Mouse (Mus musculus) megakaryocyte, embryonic 14.5 days (primary cell): ENCODE data around the gene Rbks. TPM values are rescaled to one million over a fixed set of nuclear protein-coding genes. Genes with fewer than 3 reads are reported as not detected.

Experiments used
- H3K27me3 ChIP-seq: replicated peaks from 2 replicates; pipeline ENCODE3; 2012; ENCODE audit warnings: inconsistent platforms
- H3K36me3 ChIP-seq: replicated peaks from 2 replicates; pipeline ENCODE3; 2012; ENCODE audit warnings: low read length, inconsistent platforms, mixed read lengths
- H3K4me1 ChIP-seq: 2 replicates; pipeline ENCODE4 v1.6.1; 2012; ENCODE audit warnings: inconsistent platforms
- H3K4me3 ChIP-seq: replicated peaks from 2 replicates; pipeline ENCODE3; 2012; ENCODE audit warnings: moderate library complexity, mild to moderate bottlenecking, inconsistent platforms
- H3K9me3 ChIP-seq: 2 replicates; pipeline ENCODE4 v1.6.1; 2012; ENCODE audit warnings: inconsistent platforms
- FLI1 ChIP-seq: IDR thresholded peaks from 2 replicates; pipeline ENCODE4 v1.6.1; 2012; ENCODE audit warnings: low read length, inconsistent platforms, mixed read lengths
- GATA1 ChIP-seq: IDR thresholded peaks from 3 replicates; pipeline ENCODE4 v1.6.1; 2012; ENCODE audit warnings: mixed read lengths, low read length, inconsistent platforms, borderline replicate concordance
- polyA plus RNA-seq: library from polyadenylated mRNA; stranded (reverse); fragments of >175 nt; gene quantifications from 2 replicates; pipeline ENCODE4 v1.2.3, GENCODE M21; 2012; ENCODE audit warnings: low replicate concordance; ENCODE audit not compliant: insufficient read depth

Rbks gene
- polyA plus RNA-seq, 1 experiment = 7.9 TPM

GRCm38 (mm10) chr5:31678000-31678399 is 19.4 kb downstream of the Rbks start:
- Histone ChIP-seq H3K4me3 (no peak overlapping the region), H3K9me3 (peaks cover 10% of the 10 kb centered on the region), H3K36me3 (peaks cover 58% of the 10 kb centered on the region), H3K4me1 (peaks cover 9% of the 10 kb centered on the region), H3K27me3 (no peaks in the 10 kb centered on the region)
- no peak for TF ChIP-seq FLI1
- TF ChIP-seq GATA1 = no peak

- Histone ChIP-seq H3K4me1 (peaks cover 3% of the 10 kb centered on the region; the same call in 1 of the 2 replicates), H3K27me3 (no peaks in the 10 kb centered on the region), H3K36me3 (peaks cover 56% of the 10 kb centered on the region), H3K9me3 (no peaks in the 10 kb centered on the region), H3K4me3 (no peak overlapping the region)
- no peak for TF ChIP-seq FLI1
- TF ChIP-seq GATA1 = no peak
Observed at GRCm38 (mm10) chr5:31673431-31673830, 24.0 kb downstream of the Rbks start.

- Histone ChIP-seq H3K4me3 (no peak overlapping the region), H3K36me3 (peaks cover 66% of the 10 kb centered on the region)
- TF ChIP-seq FLI1 = no peak
- no peak for TF ChIP-seq GATA1
Observed at GRCm38 (mm10) chr5:31671137-31671536, 26.3 kb downstream of the Rbks start.

GRCm38 (mm10) chr5:31669984-31670383 is 27.4 kb downstream of the Rbks start:
- H3K27me3 ChIP-seq = no peaks in the 10 kb centered on the region
- H3K9me3 ChIP-seq = no peaks in the 10 kb centered on the region
- H3K4me3 ChIP-seq = no peak overlapping the region
- TF ChIP-seq GATA1 (no peak), FLI1 (no peak)
- H3K4me1 ChIP-seq = peaks cover 3% of the 10 kb centered on the region; the same call in 1 of the 2 replicates
- H3K36me3 ChIP-seq = peaks cover 70% of the 10 kb centered on the region

More at GRCm38 (mm10) chr5:31671137-31671536, 26.3 kb downstream of the Rbks start:
- no peaks in the 10 kb centered on the region for H3K9me3 ChIP-seq
- H3K27me3 ChIP-seq = no peaks in the 10 kb centered on the region
- H3K4me1 ChIP-seq = peaks cover 3% of the 10 kb centered on the region; the same call in 1 of the 2 replicates

GRCm38 (mm10) chr5:31668325-31668968 is 29.0 kb downstream of the Rbks start:
- TF ChIP-seq FLI1 = no peak
- no peak for TF ChIP-seq GATA1
- H3K9me3 ChIP-seq = no peaks in the 10 kb centered on the region
- H3K4me1 ChIP-seq = peaks cover 3% of the 10 kb centered on the region; the same call in 1 of the 2 replicates
- peaks cover 81% of the 10 kb centered on the region for H3K36me3 ChIP-seq
- no peak overlapping the region for H3K4me3 ChIP-seq
- no peaks in the 10 kb centered on the region for H3K27me3 ChIP-seq

- peaks cover 72% of the 10 kb centered on the region for H3K36me3 ChIP-seq
- H3K9me3 ChIP-seq = no peaks in the 10 kb centered on the region
- H3K4me3 ChIP-seq = no peak overlapping the region
- no peaks in the 10 kb centered on the region for H3K27me3 ChIP-seq
- H3K4me1 ChIP-seq = peaks cover 3% of the 10 kb centered on the region; the same call in 1 of the 2 replicates
- TF ChIP-seq FLI1 = no peak
- no peak for TF ChIP-seq GATA1
Observed at GRCm38 (mm10) chr5:31666176-31666575, 31.3 kb downstream of the Rbks start.

GRCm38 (mm10) chr5:31655688-31656190 is 41.7 kb downstream of the Rbks start:
- H3K9me3 ChIP-seq = peaks cover 12% of the 10 kb centered on the region
- no peaks in the 10 kb centered on the region for H3K27me3 ChIP-seq
- H3K36me3 ChIP-seq = peaks cover 89% of the 10 kb centered on the region
- TF ChIP-seq GATA1 (no peak), FLI1 (no peak)
- no peak overlapping the region for H3K4me3 ChIP-seq
- no peaks in the 10 kb centered on the region for H3K4me1 ChIP-seq

- peaks cover 12% of the 10 kb centered on the region for H3K9me3 ChIP-seq
- no peak overlapping the region for H3K4me3 ChIP-seq
- peaks cover 94% of the 10 kb centered on the region for H3K36me3 ChIP-seq
- H3K4me1 ChIP-seq = peaks cover 9% of the 10 kb centered on the region
- TF ChIP-seq FLI1 = no peak
- no peaks in the 10 kb centered on the region for H3K27me3 ChIP-seq
Observed at GRCm38 (mm10) chr5:31650518-31651288, 46.7 kb downstream of the Rbks start.

- no peak overlapping the region for H3K4me3 ChIP-seq
- no peaks in the 10 kb centered on the region for H3K27me3 ChIP-seq
- H3K9me3 ChIP-seq = no peaks in the 10 kb centered on the region
- TF ChIP-seq GATA1 = no peak
- no peak for TF ChIP-seq FLI1
- peaks cover 89% of the 10 kb centered on the region for H3K36me3 ChIP-seq
- H3K4me1 ChIP-seq = peaks cover 21% of the 10 kb centered on the region
Observed at GRCm38 (mm10) chr5:31647327-31647726, 50.1 kb downstream of the Rbks start.

- Histone ChIP-seq H3K9me3 (no peaks in the 10 kb centered on the region), H3K36me3 (peaks cover 91% of the 10 kb centered on the region), H3K4me1 (peaks cover 21% of the 10 kb centered on the region), H3K27me3 (no peaks in the 10 kb centered on the region), H3K4me3 (no peak overlapping the region)
- no peak for TF ChIP-seq FLI1
Observed at GRCm38 (mm10) chr5:31646574-31646973, 50.9 kb downstream of the Rbks start.
